Mouse (Mus musculus) liver, adult 2 months (tissue): ENCODE data around the gene Sema4b.

Experiments used
- CTCF ChIP-seq: fragments of 200-500 bp; IDR thresholded peaks from 2 replicates; pipeline ENCODE4 v1.5.1; 2011; ENCODE audit warnings: low read depth, low read length, control low read depth
- POLR2A ChIP-seq: fragments of 200-500 bp; IDR thresholded peaks from 2 replicates; pipeline ENCODE4 v1.6.1; 2011; ENCODE audit warnings: low read length, control low read depth; ENCODE audit not compliant: insufficient read depth; ENCODE audit errors: extremely low read depth

- no peak for TF ChIP-seq CTCF
- TF ChIP-seq POLR2A: no peak
Measured at GRCm38 (mm10) chr7:80172069-80172956, 14.3 kb upstream of the Sema4b start.
